Mouse (Mus musculus) hindbrain, embryonic 13.5 days (tissue): ENCODE results near the gene Ube2q1. TPM values are rescaled to one million over a fixed set of nuclear protein-coding genes. Genes with fewer than 3 reads are reported as not detected.

Source experiments
- ATAC-seq: fragments of 200-750 bp; cut with Nextera tagmentation; 2 replicates; pipeline ENCODE4 v1.8.0; 2017; ENCODE audit warnings: moderate TSS enrichment; ENCODE audit not compliant: low FRiP score
- H3K27ac ChIP-seq: fragments of 300-500 bp; sonication (generic); 2 replicates; pipeline ENCODE4 v1.5.1; 2015; ENCODE audit warnings: inconsistent platforms, mild to moderate bottlenecking, moderate library complexity
- H3K27me3 ChIP-seq: fragments of 300-500 bp; sonication (generic); 2 replicates; pipeline ENCODE4 v1.6.1; 2015; ENCODE audit warnings: mild to moderate bottlenecking, inconsistent platforms
- H3K36me3 ChIP-seq: fragments of 300-500 bp; sonication (generic); 2 replicates; pipeline ENCODE4 v1.6.1; 2015; ENCODE audit warnings: mild to moderate bottlenecking, inconsistent platforms
- H3K4me1 ChIP-seq: fragments of 300-500 bp; sonication (generic); replicated peaks from 2 replicates; pipeline ENCODE4 v1.6.1; 2015; ENCODE audit warnings: inconsistent platforms
- H3K4me2 ChIP-seq: fragments of 300-500 bp; sonication (generic); 2 replicates; pipeline ENCODE4 v1.6.1; 2015; ENCODE audit warnings: inconsistent platforms, mild to moderate bottlenecking, moderate library complexity
- H3K4me3 ChIP-seq: fragments of 300-500 bp; sonication (generic); 2 replicates; pipeline ENCODE4 v1.5.1; 2015; ENCODE audit warnings: mild to moderate bottlenecking, inconsistent platforms
- H3K9ac ChIP-seq: fragments of 300-500 bp; sonication (generic); 2 replicates; pipeline ENCODE4 v1.6.1; 2015; ENCODE audit warnings: mild to moderate bottlenecking, inconsistent platforms
- H3K9me3 ChIP-seq: fragments of 300-500 bp; sonication (generic); 2 replicates; pipeline ENCODE4 v1.6.1; 2016; ENCODE audit warnings: inconsistent platforms
- WGBS: fragments of 180-500 bp; shearing (Covaris S2); methylation state at CpG from one replicate; pipeline ENCODE4 v1.1.7; 2015; 5-methylcytosine and 5-hydroxymethylcytosine counted together
- polyA plus RNA-seq: library from polyadenylated mRNA; unstranded; fragments of >200 nt; fragmentation: Nextera tagmentation; extraction: Ambion mirVana; gene quantifications from 2 replicates; pipeline ENCODE4 v1.2.1, GENCODE M21; 2015

Gene Ube2q1
- 13.5 and 14.4 TPM in 2 replicates for polyA plus RNA-seq

DNA sequence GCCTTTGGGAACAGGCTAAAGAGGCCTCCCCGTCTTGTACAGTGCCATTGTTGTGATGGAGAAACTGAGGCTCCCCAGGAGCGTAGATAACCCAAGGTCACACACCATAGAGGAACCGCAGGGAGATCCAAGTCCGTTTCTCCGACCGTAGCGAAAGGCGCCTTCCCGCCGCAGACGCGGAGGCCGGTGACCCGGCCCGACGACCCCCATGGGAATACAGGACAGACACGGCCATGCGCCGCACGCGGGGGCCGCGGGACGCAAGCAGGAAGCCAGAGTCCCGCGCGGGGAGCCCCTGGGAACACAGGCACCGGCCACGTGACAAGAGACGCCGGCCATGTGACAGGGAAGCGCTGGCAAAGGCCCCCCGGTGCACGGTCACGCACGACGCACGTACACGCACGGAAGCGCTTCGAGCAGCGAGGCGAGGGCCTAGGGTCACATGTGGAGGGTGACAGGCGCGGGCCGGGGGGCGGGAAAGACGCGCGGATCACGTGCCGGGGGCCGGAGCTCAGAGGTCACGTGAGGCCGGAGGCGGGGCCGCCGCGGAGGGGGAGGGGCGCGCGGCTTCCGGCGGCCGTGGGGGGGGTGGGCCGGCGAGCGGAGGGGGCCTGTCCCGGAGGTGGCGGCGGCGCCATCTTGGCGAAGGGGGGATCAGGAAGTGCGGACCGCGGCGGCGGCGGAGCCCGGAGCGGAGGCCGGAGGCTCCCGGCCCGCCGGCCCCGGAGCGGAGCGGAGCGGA is at the start of gene Ube2q1:
TSS of gene Ube2q1 (plus strand) at position 649 of the 742 bp plus-strand sequence.
- Histone ChIP-seq H3K27me3 (no peaks in the 10 kb centered on the region), H3K9ac (peak within 1 kb of the TSS; percentile 100), H3K27ac (peak within 1 kb of the TSS; percentile 98), H3K36me3 (peaks cover 23% of the 10 kb centered on the region), H3K4me2 (peak within 1 kb of the TSS; percentile 82), H3K4me1 (peaks cover 49% of the 10 kb centered on the region), H3K4me3 (peak within 1 kb of the TSS; percentile 97), H3K9me3 (no peaks in the 10 kb centered on the region)
- under 1% methylated on average over 63 of the region's 90 CpGs for WGBS
- peak; percentile 95 for ATAC-seq

DNA sequence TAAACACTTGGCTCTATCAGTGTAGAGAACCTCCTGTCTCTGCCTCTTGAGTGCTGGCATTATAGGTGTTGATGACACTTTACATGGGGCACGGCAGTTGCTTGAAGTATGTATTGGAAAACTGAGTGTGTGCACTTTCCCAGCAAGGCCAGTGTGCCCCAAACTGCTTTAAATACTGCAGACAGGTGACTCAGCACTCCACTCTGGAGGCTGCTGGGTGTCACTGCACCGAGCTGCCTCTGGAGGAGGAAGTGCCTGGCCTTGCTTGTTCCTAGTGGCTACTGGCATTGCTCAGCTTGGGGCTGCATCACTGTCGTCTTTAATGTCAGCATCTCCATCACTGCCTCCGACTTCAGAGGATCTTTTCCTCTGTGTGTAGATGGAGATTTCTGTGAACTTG is 46.4 kb upstream of the Ube2q1 start:
- H3K36me3 ChIP-seq = no peaks in the 10 kb centered on the region
- H3K9ac ChIP-seq = no peak overlapping the region
- H3K4me2 ChIP-seq = no peak overlapping the region
- no peaks in the 10 kb centered on the region for H3K9me3 ChIP-seq
- no peak overlapping the region for H3K27ac ChIP-seq
- no peak overlapping the region for H3K4me3 ChIP-seq
- WGBS = 24% methylated on average over 4 of the region's 4 CpGs
- ATAC-seq = no peak
- H3K27me3 ChIP-seq = no peaks in the 10 kb centered on the region
- H3K4me1 ChIP-seq = peaks cover 37% of the 10 kb centered on the region

DNA sequence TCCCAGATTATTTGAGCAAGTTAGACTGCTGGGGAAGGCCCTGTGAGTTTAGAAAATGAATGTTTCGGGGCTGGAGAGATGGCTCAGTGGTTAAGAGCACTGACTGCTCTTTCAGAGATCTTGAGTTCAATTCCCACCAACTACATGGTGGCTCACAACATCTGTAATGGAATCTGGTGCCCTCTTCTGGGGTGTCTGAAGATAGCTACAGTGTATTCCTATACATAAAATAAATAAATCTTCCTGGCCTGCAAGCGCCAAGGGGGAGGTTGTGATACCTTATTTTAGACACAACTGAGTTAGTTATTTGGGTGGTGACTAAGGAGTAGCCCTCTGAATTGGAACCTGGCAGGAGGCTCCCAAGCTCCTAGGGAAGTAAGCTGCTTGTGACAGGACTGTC is 44.6 kb upstream of the Ube2q1 start:
- WGBS = 84% methylated on average over 2 of the region's 2 CpGs
- no peaks in the 10 kb centered on the region for H3K27me3 ChIP-seq
- H3K4me3 ChIP-seq = no peak overlapping the region
- ATAC-seq = no peak
- no peak overlapping the region for H3K27ac ChIP-seq
- H3K9me3 ChIP-seq = no peaks in the 10 kb centered on the region
- no peaks in the 10 kb centered on the region for H3K36me3 ChIP-seq
- peaks cover 27% of the 10 kb centered on the region for H3K4me1 ChIP-seq
- no peak overlapping the region for H3K9ac ChIP-seq
- no peak overlapping the region for H3K4me2 ChIP-seq

DNA sequence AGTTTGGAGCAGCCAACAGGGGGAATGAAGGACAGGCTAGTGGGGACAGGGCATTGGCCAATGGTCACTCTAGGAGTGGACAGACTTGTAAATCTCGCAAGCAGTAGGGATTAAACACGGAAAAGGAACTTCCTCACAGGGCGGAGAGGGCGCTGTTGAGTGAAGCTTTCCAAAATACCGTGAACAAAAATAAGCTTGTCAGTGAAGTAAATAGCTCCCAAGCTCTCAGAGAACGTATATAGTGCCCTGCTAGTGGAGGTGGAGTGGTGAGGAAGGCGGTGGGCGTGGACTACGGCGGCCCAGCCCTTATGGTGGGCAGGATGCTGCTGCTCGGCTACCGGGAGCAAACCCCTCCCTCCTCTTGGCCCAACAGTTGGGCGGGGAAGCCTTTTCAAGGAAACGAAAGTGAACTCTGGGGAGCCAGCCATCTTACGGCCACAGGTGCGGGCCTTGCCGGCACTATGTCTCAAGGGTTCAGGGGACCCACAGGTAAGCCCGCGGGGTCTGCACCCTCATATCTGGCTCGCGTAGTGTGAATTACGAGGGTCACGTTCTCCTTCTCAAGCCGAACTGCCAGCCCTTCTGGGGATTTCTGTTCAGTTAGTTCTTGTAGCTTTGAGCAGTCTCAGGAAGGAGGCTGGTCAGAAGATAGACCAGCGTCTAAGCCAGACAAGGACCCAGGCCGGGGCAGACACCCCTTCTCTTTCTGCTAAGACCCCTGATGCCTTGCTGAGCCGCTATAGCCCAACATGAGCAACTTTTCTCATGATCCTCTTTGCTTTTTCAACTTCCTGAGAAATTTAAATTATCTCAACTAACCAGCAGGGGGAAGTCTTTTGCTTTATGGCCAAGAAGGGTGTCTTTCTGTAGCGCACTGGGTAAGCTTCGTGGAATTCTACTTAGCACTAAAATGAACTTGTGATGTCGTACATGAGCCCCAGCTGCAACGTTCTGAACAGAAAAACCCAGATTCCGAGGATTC is 42.8 kb upstream of the Ube2q1 start:
- ATAC-seq = peak; percentile 71
- peak overlapping the region; percentile 43 for H3K4me3 ChIP-seq
- no peaks in the 10 kb centered on the region for H3K27me3 ChIP-seq
- H3K4me2 ChIP-seq = peak overlapping the region; percentile 59
- 4% methylated on average over 32 of the region's 32 CpGs for WGBS
- H3K9ac ChIP-seq = peak overlapping the region; percentile 62
- no peaks in the 10 kb centered on the region for H3K9me3 ChIP-seq
- peaks cover 27% of the 10 kb centered on the region for H3K4me1 ChIP-seq
- H3K36me3 ChIP-seq = peaks cover 12% of the 10 kb centered on the region
- peak overlapping the region; percentile 55; the same call in 1 of the 2 replicates for H3K27ac ChIP-seq

DNA sequence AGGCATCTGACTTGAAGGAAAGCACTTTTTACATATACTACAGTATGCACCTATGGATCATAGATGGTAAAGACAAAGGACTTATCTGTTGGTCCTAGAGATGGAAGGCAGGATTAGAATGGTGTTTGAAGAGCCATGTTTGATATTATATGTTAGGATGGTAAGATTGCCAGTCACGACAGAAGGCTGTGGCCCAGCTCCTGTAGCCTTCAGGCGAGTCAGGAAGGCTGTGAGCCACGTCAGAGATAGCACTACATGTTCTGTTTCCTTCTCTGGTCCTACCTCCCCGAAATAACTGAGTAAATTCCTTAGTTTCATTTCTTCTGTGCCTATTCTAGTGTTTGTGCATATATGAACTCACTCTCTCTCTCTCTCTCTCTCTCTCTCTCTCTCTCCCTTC is 41.3 kb upstream of the Ube2q1 start:
- Histone ChIP-seq H3K4me3 (no peak overlapping the region), H3K9me3 (no peaks in the 10 kb centered on the region), H3K9ac (no peak overlapping the region), H3K4me1 (peaks cover 27% of the 10 kb centered on the region), H3K27ac (no peak overlapping the region), H3K27me3 (no peaks in the 10 kb centered on the region), H3K36me3 (peaks cover 27% of the 10 kb centered on the region), H3K4me2 (no peak overlapping the region)
- ATAC-seq = no peak
- WGBS = 82% methylated on average over 4 of the region's 4 CpGs

DNA sequence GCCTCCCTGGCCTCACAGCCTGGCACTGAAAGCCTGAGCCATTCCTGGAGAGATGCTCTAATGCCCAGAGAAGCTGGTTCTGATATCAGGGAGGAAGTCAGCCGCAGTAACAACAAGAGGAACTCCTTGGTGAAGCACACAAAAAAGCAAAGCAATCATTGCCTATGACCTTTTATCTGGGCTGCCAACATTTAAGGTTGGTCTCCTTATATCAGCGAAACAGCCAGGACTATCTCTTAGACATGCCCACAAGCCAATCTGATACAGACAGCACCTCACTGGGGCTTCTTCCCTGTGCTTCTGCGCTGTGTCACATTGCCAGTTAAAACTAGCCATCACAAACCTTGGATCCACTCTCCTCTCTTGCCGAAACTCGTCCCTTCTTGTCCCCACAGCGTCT is 34.9 kb upstream of the Ube2q1 start:
- H3K4me3 ChIP-seq = no peak overlapping the region
- no peak for ATAC-seq
- H3K9ac ChIP-seq = no peak overlapping the region
- H3K36me3 ChIP-seq = peaks cover 85% of the 10 kb centered on the region
- H3K4me2 ChIP-seq = no peak overlapping the region
- H3K27me3 ChIP-seq = no peaks in the 10 kb centered on the region
- no peaks in the 10 kb centered on the region for H3K9me3 ChIP-seq
- H3K27ac ChIP-seq = no peak overlapping the region
- 98% methylated on average over 6 of the region's 6 CpGs for WGBS
- no peaks in the 10 kb centered on the region for H3K4me1 ChIP-seq

DNA sequence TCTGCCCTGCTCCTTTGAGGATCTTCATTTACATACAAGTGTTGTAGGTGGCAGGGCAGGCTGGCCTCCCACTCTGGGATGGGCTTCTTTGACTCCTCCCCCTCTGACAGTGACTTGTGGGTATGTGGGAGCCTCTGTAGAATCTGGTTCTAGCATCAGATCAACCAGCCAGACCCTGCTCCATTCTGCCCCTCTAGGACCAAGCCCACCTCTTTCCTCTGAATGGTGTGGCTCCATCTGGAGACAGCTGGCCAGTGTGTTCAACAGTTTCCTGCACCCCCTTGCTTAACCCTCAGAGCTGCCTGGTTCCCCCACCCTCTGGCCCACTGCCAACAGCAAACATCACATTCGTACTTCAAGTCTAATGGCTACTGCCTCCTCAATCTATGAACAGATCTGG is 21.1 kb upstream of the Ube2q1 start:
- Histone ChIP-seq H3K36me3 (peaks cover 97% of the 10 kb centered on the region), H3K4me3 (no peak overlapping the region), H3K9ac (no peak overlapping the region), H3K4me1 (peaks cover 14% of the 10 kb centered on the region; the same call in 1 of the 2 replicates), H3K27ac (0 out of 2 replicates have a peak overlapping the region, but pooled peaks have one; percentile 9), H3K4me2 (no peak overlapping the region), H3K9me3 (no peaks in the 10 kb centered on the region), H3K27me3 (no peaks in the 10 kb centered on the region)
- no peak for ATAC-seq
- WGBS = 38% methylated on average over 1 of the region's 1 CpGs

GRCm38 (mm10) chr3:89755283-89755682 is 18.1 kb upstream of the Ube2q1 start:
- Histone ChIP-seq H3K4me3 (no peak overlapping the region), H3K4me1 (peaks cover 43% of the 10 kb centered on the region), H3K9ac (no peak overlapping the region), H3K36me3 (peaks cover 91% of the 10 kb centered on the region), H3K27me3 (no peaks in the 10 kb centered on the region), H3K27ac (no peak overlapping the region), H3K4me2 (no peak overlapping the region), H3K9me3 (no peaks in the 10 kb centered on the region)
- WGBS = 85% methylated on average over 6 of the region's 6 CpGs
- ATAC-seq = no peak

DNA sequence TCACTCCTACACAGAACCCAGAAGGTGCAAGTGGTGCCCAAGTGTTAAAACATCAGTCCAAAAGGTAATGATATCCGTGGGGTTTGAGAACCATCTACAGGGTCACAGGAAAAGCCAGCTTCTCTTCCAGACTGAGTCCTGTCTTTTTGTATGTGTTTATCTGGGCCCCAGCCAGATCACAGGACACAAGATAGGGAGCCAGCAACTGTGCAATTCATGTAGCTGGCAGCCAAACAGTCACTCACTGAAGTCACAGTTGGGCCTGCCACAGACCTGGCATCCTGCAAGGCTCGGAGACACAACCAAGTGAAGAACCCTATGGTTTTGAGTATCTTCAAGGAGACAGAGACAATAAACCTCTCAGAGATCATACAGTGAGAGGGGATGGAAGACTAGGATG is 15.6 kb upstream of the Ube2q1 start:
- peaks cover 88% of the 10 kb centered on the region for H3K36me3 ChIP-seq
- peak overlapping the region; percentile 53; the same call in 1 of the 2 replicates for H3K9ac ChIP-seq

GRCm38 (mm10) chr3:89759786-89760185 is 13.6 kb upstream of the Ube2q1 start:
- WGBS = 29% methylated on average over 3 of the region's 3 CpGs
- Histone ChIP-seq H3K36me3 (peaks cover 71% of the 10 kb centered on the region), H3K27me3 (no peaks in the 10 kb centered on the region), H3K4me3 (peak overlapping the region; percentile 31), H3K9ac (peak overlapping the region; percentile 70), H3K27ac (peak overlapping the region; percentile 67), H3K4me1 (peaks cover 79% of the 10 kb centered on the region), H3K9me3 (no peaks in the 10 kb centered on the region), H3K4me2 (peak overlapping the region; percentile 52)
- 0 out of 2 replicates have a peak, but pooled peaks have one; percentile 14 for ATAC-seq

More for the DNA sequence above, 15.6 kb upstream of the Ube2q1 start:
- Histone ChIP-seq H3K4me2 (peak overlapping the region; percentile 52; the same call in 1 of the 2 replicates), H3K27me3 (no peaks in the 10 kb centered on the region), H3K4me3 (no peak overlapping the region), H3K27ac (no peak overlapping the region), H3K4me1 (peaks cover 61% of the 10 kb centered on the region), H3K9me3 (no peaks in the 10 kb centered on the region)
- 81% methylated on average over 2 of the region's 2 CpGs for WGBS
- ATAC-seq = no peak

DNA sequence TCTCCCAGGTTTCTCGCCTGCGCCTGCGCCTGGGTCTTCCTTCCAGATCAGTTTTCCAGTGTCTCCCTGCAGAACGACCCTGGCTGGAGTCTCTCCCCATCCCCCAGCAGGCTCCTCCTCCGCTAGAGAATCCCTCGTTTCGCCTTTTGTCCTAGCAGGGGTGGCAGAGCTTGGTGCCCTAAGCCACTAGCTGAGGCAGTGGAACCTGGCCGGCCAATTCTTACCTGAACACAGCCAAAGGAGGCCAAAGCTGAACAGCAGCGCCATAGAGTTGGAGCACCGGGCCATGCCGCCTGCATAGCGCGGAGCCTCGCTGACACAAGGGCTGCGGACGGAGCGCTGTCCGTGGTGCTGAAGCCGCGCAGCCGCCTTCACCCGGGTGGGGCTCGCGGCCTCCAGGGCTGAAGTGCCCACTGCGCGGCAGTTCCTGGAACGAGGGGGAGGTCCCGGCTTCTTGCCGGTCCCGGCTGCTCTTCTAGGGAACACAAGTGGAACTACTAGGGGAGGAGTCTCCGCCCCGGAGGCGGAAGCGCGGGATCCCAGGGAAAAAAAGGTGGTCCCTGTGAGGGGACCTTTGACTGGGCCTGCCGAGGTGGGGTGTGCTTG is 9.2 kb upstream of the Ube2q1 start, which contains the start of gene Chrnb2:
TSS of gene Chrnb2 (minus strand) at position 514 of the 606 bp plus-strand sequence.
- 0 out of 2 replicates have a peak, but pooled peaks cover 8% of the 10 kb centered on the region for H3K27me3 ChIP-seq
- 1% methylated on average over 35 of the region's 36 CpGs for WGBS
- peak within 1 kb of the TSS; percentile 96 for H3K27ac ChIP-seq
- H3K4me1 ChIP-seq = peaks cover 60% of the 10 kb centered on the region
- H3K4me2 ChIP-seq = peak within 1 kb of the TSS; percentile 75
- peak; percentile 79 for ATAC-seq
- peaks cover 34% of the 10 kb centered on the region for H3K36me3 ChIP-seq
- H3K4me3 ChIP-seq = peak within 1 kb of the TSS; percentile 76
- no peaks in the 10 kb centered on the region for H3K9me3 ChIP-seq
- H3K9ac ChIP-seq = peak within 1 kb of the TSS; percentile 88
